ENCODE assay signal across 14 mouse cellular contexts in genomic region chr9:46434700-46435099, GRCm38 (mm10).
DNase-seq lines count a peak whose midpoint lies in the region; ATAC-seq lines count a peak whose summit lies in the region.
"Had no signal": no experiment of that assay in that cellular context is flagged by ENCODE, and none has a peak within 500 bp of the region (broad histone marks: within the 10 kb centered on the region; RNA-seq: fewer than 3 reads in every experiment).

No protein-coding gene starts in this region.

- 0 out of 2 replicates have a peak, but pooled peaks cover 11% of the 10 kb centered on the region for H3K9me3 ChIP-seq in neural tube, embryonic 15.5 days (replicated peaks)
- H3K9me3 ChIP-seq: lung, embryonic 15.5 days; midbrain, embryonic 13.5 days had no signal

- WGBS in neural tube, embryonic 15.5 days = 68% methylated on average over 3 of the region's 3 CpGs

- no peak for ATAC-seq in neural tube, embryonic 15.5 days (ENCODE audit: low FRiP score)
- ATAC-seq: midbrain, embryonic 13.5 days had no signal

- no peaks in the 10 kb centered on the region for H3K27me3 ChIP-seq in neural tube, embryonic 15.5 days (replicated peaks)
- H3K27me3 ChIP-seq: limb, embryonic 13.5 days; lung, embryonic 15.5 days; midbrain, embryonic 13.5 days had no signal

- H3K4me3 ChIP-seq in neural tube, embryonic 15.5 days (replicated peaks) = no peak overlapping the region
- H3K4me3 ChIP-seq: heart, embryonic 13.5 days; limb, embryonic 13.5 days; lung, embryonic 15.5 days; midbrain, embryonic 13.5 days had no signal

- no peak overlapping the region for H3K9ac ChIP-seq in neural tube, embryonic 15.5 days (replicated peaks)
- H3K9ac ChIP-seq: heart, embryonic 13.5 days; limb, embryonic 13.5 days; lung, embryonic 15.5 days; midbrain, embryonic 13.5 days had no signal

- H3K4me1 ChIP-seq in neural tube, embryonic 15.5 days = no peaks in the 10 kb centered on the region
- H3K4me1 ChIP-seq: heart, embryonic 13.5 days; limb, embryonic 13.5 days; lung, embryonic 15.5 days; midbrain, embryonic 13.5 days had no signal

- intact Hi-C loops in left cerebral cortex, postnatal 36 days (cut with DNase I) = no loop called here

- H3K4me2 ChIP-seq in neural tube, embryonic 15.5 days = no peak overlapping the region
- H3K4me2 ChIP-seq: heart, embryonic 13.5 days; limb, embryonic 13.5 days; lung, embryonic 15.5 days; midbrain, embryonic 13.5 days had no signal

- no peak overlapping the region for H3K27ac ChIP-seq in neural tube, embryonic 15.5 days (replicated peaks)
- H3K27ac ChIP-seq: heart, embryonic 13.5 days; limb, embryonic 13.5 days; lung, embryonic 15.5 days; midbrain, embryonic 13.5 days had no signal

- no peaks in the 10 kb centered on the region for H3K36me3 ChIP-seq in neural tube, embryonic 15.5 days
- H3K36me3 ChIP-seq: heart, embryonic 13.5 days; limb, embryonic 13.5 days; lung, embryonic 15.5 days; midbrain, embryonic 13.5 days had no signal

- peak; percentile 45 for DNase-seq in brain, embryonic 18.5 days (ENCODE audit: low read depth, low spot score)
- peak; percentile 69 to 82 for DNase-seq in cerebellum, postnatal 10 days
- peak; percentile 93 for DNase-seq in layer of hippocampus, adult 9-10 months (ENCODE audit: low spot score)
- DNase-seq in left cerebral cortex, postnatal 36 days (ENCODE audit: low spot score in 2 of 2) = peak; percentile 85 to 87
- DNase-seq in kidney, adult 8-10 months = no peak
- DNase-seq in heart, adult 11 months = no peak
- DNase-seq in embryo, embryonic 10.5 days (ENCODE audit: low spot score) = no peak
- DNase-seq: spleen, adult 18-20 months; thymus, postnatal 14 days had no signal

Comparison
In these comparisons a context has a peak if more than half of its experiments do, and no peak if none do; other contexts are left out.
1. DNase-seq: peak in brain, embryonic 18.5 days (single experiment), cerebellum, postnatal 10 days (2 of 2), layer of hippocampus, adult 9-10 months (single experiment) and left cerebral cortex, postnatal 36 days (2 of 2); none in kidney, adult 8-10 months (0 of 2), heart, adult 11 months (single experiment) and embryo, embryonic 10.5 days (single experiment).